Mouse (Mus musculus) embryo, embryonic 10 days (tissue): ENCODE data around the gene Gstm7.
"Not testable (repeated sequence)": the region's sequence is repeated elsewhere in the genome, so short reads cannot be mapped to it uniquely, and the experiment has no call there.

Experiments used
- DNase-seq: peaks from one replicate; pipeline ENCODE4 v3.0.0-alpha.2; 2015; ENCODE audit warnings: low spot score

Gstm7 gene

GRCm38 (mm10) chr3:107935268-107935667 is 3.7 kb upstream of the Gstm7 start:
- DNase-seq: no peak

- DNase-seq: no peak
Observed at GRCm38 (mm10) chr3:107932128-107932527, 511 bp upstream of the Gstm7 start.

GRCm38 (mm10) chr3:107931134-107931533 is 483 bp downstream of the Gstm7 start:
- no peak for DNase-seq

DNA sequence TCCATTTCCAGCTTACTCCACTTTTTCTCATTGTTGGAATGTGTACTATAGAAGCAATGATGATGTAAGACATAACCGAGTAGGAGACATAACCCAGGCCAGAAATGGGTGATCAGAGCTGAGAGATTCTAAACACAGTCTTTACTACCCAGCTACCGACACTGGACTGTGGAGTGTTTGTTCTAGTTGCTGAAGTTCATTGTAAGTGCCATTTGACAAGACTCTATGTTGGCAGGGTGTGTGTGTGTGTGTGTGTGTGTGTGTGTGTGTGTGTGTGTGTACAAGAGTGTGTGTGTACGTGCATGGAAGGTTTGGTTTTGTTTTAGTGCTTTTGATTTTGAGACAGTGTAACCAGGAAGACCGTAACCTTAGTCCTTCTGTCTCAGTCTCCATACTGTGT is 1.9 kb downstream of the Gstm7 start:
- no peak for DNase-seq

DNA sequence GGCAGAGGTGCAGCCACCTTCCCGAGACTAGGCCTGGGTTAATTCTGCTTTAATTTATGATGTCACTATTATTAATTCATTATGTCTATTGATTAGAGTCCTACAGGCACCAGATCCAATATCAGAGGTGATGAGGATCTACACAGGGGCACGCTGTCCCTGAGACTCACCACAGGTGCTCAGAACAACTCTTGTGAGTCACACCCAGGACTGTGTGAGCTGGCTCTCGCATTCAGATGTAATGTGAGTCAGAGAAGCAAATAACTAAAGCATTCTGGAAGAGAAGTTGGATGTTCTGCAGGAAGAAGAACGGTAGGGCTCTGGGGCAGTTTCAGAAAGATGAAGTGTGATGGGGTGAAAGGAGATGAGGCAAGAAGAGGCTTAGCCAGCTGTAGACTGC is 2.4 kb downstream of the Gstm7 start:
- DNase-seq: no peak

DNA sequence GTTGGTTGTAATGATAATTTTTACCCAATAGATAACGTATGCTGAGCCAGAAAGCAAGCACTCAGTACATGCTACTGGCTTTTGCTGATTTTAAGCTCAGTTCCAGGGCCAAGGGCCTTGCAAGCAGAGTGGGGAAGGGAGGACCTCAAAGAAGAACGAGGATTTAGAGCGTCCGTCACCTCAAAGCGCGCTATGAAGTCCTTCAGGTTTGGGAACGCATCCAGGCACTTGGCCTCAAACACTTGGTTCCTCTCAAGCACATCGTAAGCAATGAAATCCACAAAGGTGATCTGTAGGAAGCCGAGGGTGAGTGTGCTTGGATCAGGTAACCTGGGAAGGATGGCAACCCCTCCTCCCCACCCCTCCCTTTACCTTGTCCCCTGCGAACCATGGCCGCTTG is 2.9 kb downstream of the Gstm7 start:
- DNase-seq: no peak

- DNase-seq: no peak
Observed at GRCm38 (mm10) chr3:107927841-107928240, 3.8 kb downstream of the Gstm7 start.

- no peak for DNase-seq
Observed at GRCm38 (mm10) chr3:107925335-107925734, 6.3 kb downstream of the Gstm7 start.

DNA sequence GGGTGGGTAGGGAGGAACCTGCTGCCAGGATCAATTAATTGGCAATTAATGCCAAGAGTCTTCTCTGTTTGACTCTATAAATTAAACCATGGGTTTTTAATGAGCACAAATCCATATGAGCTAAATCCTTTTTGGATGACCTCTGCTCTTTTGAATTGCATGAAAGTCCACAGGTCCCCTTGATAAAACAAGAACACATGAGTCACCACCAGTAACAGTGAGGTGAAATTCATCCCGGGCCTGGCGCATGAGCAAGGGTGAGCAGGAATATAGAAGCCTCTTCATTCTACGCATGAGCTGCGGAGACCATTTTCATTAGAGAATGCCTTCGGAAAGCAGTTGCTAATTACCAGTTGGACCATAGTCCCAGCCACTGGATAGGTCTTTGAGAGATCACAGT is 11.3 kb downstream of the Gstm7 start:
- no peak for DNase-seq

GRCm38 (mm10) chr3:107917783-107918408 is 13.7 kb downstream of the Gstm7 start:
- DNase-seq: peak; percentile 81

- no peak for DNase-seq
Observed at GRCm38 (mm10) chr3:107917097-107917496, 14.5 kb downstream of the Gstm7 start.

DNA sequence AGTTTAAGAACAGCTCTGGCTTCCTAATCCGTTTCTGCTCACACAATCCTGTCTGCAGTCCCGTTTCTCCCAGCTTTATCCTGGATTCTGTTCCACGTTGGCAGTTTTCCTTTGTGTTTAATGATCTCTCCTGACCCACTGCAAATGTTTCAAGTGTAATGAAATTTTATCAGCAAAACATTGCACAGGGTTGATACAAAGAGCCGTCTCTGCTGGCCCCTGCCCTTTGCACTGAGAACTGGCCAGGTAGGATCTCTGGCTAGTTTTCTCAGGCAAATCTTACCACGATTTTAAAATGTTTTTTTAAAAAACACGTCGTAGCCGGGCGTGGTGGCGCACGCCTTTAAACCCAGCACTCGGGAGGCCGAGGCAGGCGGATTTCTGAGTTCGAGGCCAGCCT is 14.9 kb downstream of the Gstm7 start:
- no peak for DNase-seq

DNA sequence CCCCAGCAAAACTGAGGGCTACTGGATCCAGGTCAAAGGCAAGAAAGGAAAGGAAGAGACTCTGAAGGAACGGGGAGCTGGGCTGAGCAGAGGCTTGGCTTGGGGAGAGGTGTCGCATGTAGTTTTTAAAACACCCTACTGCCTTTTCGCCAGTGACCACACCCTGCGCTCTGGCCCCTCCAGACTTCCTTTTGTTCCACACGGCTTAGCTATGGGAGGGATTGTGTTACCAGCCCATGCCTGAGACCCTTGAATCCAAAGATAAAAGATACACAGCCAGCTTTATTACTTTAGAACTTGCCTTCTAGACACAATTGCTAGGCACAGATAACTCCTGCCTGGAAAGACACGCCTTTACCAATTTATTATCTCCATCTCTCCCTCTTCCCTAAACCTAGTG is 25.7 kb downstream of the Gstm7 start:
- no peak for DNase-seq

DNA sequence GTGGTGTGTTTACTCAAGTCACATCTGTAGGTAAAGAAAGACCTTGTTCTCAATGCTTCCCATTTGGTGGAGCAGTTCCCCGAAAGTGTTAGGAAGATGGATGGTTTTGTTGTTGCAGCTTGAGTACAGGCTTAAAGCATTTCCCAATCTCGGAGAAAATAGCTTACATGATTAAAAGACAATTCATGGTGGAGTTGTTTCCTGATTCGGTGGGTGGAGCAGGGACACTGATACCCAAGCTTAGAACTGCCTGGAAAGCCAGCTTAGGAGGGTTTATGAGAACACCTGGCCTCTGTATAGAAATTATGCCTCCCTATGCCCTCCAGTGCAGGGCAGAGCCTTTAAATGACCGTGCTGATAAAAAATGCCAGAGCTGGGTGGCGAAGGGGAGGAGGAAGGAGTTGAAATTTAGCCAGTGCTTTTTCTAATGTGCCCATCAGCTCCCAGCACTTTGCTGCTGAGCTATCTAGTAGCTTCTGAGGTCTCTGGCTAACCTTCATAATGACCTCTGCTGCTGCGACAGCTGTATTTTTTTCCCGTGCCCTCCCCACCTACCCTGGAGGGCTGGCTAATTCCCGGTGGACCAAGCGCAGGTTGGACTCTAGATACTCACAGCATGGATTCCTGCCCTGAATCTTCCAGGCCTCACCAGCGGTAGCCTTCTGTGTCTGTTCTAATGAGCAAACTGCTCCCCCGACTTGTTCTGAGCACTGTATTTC is 30.5 kb downstream of the Gstm7 start:
- DNase-seq: no peak

GRCm38 (mm10) chr3:107898691-107899090 is 32.9 kb downstream of the Gstm7 start:
- no peak for DNase-seq

- peak; percentile 92 for DNase-seq
Observed at GRCm38 (mm10) chr3:107895720-107896569, 35.7 kb downstream of the Gstm7 start, which contains the start of gene Gstm5. Gene Gstm5 (plus strand): TSS chr3:107895821.

DNA sequence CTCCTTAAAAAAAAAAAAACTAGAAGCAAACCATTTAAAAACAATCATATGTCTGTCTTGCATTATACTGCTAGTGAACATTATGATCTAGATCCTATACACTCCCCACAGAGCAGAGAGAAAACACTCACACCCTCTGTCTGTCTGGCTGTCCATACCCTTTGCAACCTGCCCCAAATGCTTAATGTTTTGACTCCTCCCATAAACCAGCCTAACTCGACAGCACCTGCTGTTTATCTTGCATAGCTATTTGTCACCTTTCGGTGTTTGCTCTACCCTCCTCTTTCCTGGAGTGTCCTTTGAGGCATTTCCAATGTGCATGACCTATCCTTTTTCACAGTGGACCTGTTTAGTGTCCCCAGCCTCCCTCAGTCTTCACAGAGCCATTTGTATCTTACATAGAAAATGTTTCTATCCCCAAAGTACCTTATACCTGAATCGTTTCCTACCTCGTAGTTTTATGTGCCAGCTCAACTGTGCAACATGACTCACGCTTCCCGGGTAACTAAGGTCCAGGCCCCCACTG is 36.4 kb downstream of the Gstm7 start:
- no peak for DNase-seq

GRCm38 (mm10) chr3:107889236-107889635 is 42.4 kb downstream of the Gstm7 start:
- not testable (repeated sequence) for DNase-seq

DNA sequence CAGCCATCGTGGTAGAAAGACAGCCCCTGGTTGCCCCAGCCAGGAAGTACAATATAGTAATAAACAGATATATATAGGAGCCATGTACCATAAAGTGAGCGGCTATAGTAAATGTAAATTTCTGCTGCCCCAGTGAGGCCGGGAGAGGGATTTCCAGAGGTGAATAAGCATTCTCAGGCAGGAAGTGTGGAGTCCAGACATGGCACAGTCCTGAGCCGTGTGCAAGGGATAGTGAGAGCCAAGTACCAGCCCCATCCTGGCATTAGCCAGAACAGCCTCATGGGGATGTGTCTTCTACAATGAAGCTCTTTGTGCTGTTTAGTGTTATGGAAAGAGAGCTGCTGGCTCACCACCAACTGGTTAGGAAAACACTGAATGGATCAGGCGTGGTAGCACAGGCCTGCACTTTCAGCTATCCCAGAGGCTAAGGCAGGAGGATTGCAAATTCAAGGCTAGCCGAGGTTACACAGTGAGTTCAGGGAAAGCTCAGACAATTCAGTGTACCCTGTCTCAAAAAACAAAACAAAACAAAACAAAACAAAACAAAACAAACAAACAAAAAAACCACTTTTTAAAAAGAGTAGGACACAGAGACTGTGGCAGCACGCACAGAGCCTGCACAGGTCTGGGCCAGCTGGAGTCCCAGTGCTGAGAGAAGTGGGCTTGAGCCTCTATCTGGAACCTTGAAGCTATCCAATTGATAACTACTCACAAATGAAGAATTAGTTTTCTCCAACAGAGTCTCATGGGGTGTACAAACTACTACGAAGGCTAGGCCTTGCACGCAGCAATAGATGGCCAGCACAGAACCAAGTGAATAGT is 43.7 kb downstream of the Gstm7 start:
- no peak for DNase-seq

GRCm38 (mm10) chr3:107877747-107878736 is 53.6 kb downstream of the Gstm7 start:
- no peak for DNase-seq
